Mouse (Mus musculus) neural tube, embryonic 11.5 days (tissue): Measurements from ENCODE around the gene Tmem26. TPM values are rescaled to one million over a fixed set of nuclear protein-coding genes. Genes with fewer than 3 reads are reported as not detected.
A peak's percentile ranks its signal among the peaks of the same experiment; 100 is the strongest.

Source experiments
- ATAC-seq: fragments of 200-750 bp; cut with Nextera tagmentation; 2 replicates; pipeline ENCODE4 v1.8.0; 2017; ENCODE audit warnings: moderate number of reproducible peaks, mild to moderate bottlenecking, moderate TSS enrichment, moderate library complexity; ENCODE audit not compliant: insufficient read depth, low FRiP score, low TSS enrichment
- DNase-seq: peaks from one replicate; pipeline ENCODE4 v3.0.0-alpha.2; 2015; ENCODE audit warnings: low spot score
- H3K27ac ChIP-seq: fragments of 300-500 bp; sonication (generic); 2 replicates; pipeline ENCODE4 v1.5.1; 2014; ENCODE audit warnings: low read depth, mild to moderate bottlenecking, low read length
- H3K27me3 ChIP-seq: fragments of 300-500 bp; sonication (generic); 2 replicates; pipeline ENCODE4 v1.6.1; 2014; ENCODE audit warnings: mild to moderate bottlenecking, low read length, mixed read lengths; ENCODE audit not compliant: control insufficient read depth, insufficient read depth
- H3K36me3 ChIP-seq: fragments of 300-500 bp; sonication (generic); 2 replicates; pipeline ENCODE4 v1.6.1; 2014; ENCODE audit warnings: mild to moderate bottlenecking, low read length, moderate library complexity, mixed read lengths; ENCODE audit not compliant: control insufficient read depth, insufficient read depth
- H3K4me1 ChIP-seq: fragments of 300-500 bp; sonication (generic); 2 replicates; pipeline ENCODE4 v1.6.1; 2014; ENCODE audit warnings: low read length, mixed read lengths; ENCODE audit not compliant: control insufficient read depth, insufficient read depth
- H3K4me2 ChIP-seq: fragments of 300-500 bp; sonication (generic); 2 replicates; pipeline ENCODE4 v1.6.1; 2014; ENCODE audit warnings: low read depth, mild to moderate bottlenecking, moderate library complexity
- H3K4me3 ChIP-seq: fragments of 300-500 bp; sonication (generic); 2 replicates; pipeline ENCODE4 v1.5.1; 2014; ENCODE audit warnings: low read depth, low read length
- H3K9ac ChIP-seq: fragments of 300-500 bp; sonication (generic); 2 replicates; pipeline ENCODE4 v1.6.1; 2014; ENCODE audit warnings: mild to moderate bottlenecking, low read length
- H3K9me3 ChIP-seq: fragments of 300-500 bp; sonication (generic); 2 replicates; pipeline ENCODE4 v1.6.1; 2016; ENCODE audit warnings: low read length; ENCODE audit not compliant: control insufficient read depth
- WGBS: fragments of 180-500 bp; shearing (Covaris S2); extraction: QIAGEN DNeasy Blood & Tissue Kit; methylation state at CpG from one replicate; pipeline ENCODE4 v1.1.7; 2014; 5-methylcytosine and 5-hydroxymethylcytosine counted together
- polyA plus RNA-seq: library from polyadenylated mRNA; unstranded; fragments of >200 nt; fragmentation: Nextera tagmentation; extraction: Ambion mirVana; gene quantifications from 2 replicates; pipeline ENCODE4 v1.2.1, GENCODE M21; 2014

The Tmem26 gene
- polyA plus RNA-seq = 4.9 and 6.1 TPM in 2 replicates

DNA sequence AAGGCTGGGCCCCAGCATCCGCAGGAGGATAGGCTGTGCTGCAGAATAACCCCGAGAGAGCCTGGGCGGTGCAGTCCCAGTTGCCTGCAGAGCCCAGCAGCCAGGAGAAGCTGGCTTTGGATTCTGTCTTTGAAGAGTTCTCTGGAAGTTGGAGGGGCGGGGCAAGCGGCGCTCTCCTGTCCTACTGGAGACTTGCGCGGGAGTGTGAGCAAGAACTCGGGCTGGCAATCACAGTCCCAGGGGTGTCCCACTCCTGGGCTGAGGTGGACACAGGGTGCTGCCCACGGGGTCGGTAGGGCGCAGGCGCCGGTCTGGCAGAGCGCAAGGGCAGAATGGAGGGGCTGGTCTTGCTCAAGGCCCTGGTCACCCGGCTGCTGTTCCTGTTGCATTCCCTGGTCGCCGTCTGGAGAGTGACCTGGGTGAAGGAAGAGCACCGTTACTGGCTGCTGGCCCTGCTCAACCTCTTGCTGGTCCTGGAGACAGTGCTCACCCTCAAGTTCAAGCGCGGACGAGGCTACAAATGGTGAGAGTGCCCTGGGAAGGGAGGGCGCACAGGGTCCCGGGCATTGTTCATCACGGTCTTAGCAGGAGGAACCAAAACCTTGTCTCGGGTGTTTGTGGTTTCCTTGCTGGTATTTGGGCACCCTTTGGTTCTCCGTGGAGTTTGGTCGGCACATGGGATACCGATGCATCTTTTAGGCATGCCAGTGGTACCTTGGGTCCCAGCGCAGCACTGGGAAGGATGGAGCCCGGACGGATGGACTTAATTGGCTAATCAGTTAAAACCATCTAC is at the start of gene Tmem26:
Tmem26 (plus strand) TSS at position 79 of the 793 bp plus-strand sequence.
- no peaks in the 10 kb centered on the region for H3K36me3 ChIP-seq
- no peaks in the 10 kb centered on the region for H3K9me3 ChIP-seq
- DNase-seq (peak; percentile 56), ATAC-seq (peak; percentile 31; the same call in 1 of the 2 replicates)
- peak within 1 kb of the TSS; percentile 43 for H3K4me3 ChIP-seq
- H3K27ac ChIP-seq = no peak within 1 kb of the TSS
- peak within 1 kb of the TSS; percentile 57 for H3K9ac ChIP-seq
- WGBS = under 1% methylated on average over 32 of the region's 32 CpGs
- peak within 1 kb of the TSS; percentile 84 for H3K4me2 ChIP-seq
- H3K4me1 ChIP-seq = peaks cover 5% of the 10 kb centered on the region; the same call in 1 of the 2 replicates
- 0 out of 2 replicates have a peak, but pooled peaks cover 2% of the 10 kb centered on the region for H3K27me3 ChIP-seq

DNA sequence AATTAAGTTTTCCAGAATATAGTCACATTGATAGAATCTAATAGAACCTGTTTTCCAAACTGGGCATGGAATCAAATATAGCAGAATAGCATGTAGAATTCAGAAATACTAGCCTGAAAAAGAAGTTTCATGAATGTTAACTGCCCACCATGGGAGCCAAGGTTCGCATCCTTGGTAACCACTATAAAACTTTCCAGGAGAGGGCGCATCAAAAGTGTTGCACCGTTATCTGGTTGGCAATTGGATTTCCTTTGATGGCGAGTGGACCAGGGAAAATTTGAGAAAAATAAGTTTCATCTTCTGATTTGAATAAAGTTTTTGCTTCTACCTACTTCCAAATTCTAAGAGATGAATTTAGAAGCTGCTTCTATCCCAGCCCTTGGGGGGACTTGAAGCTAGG is 44.8 kb upstream of the Tmem26 start:
- H3K36me3 ChIP-seq = no peaks in the 10 kb centered on the region
- H3K4me3 ChIP-seq = no peak overlapping the region
- no peaks in the 10 kb centered on the region for H3K9me3 ChIP-seq
- 62% methylated on average over 4 of the region's 4 CpGs for WGBS
- no peak overlapping the region for H3K27ac ChIP-seq
- no peaks in the 10 kb centered on the region for H3K27me3 ChIP-seq
- H3K9ac ChIP-seq = no peak overlapping the region
- H3K4me1 ChIP-seq = no peaks in the 10 kb centered on the region
- no peak overlapping the region for H3K4me2 ChIP-seq
- DNase-seq (no peak), ATAC-seq (no peak)

DNA sequence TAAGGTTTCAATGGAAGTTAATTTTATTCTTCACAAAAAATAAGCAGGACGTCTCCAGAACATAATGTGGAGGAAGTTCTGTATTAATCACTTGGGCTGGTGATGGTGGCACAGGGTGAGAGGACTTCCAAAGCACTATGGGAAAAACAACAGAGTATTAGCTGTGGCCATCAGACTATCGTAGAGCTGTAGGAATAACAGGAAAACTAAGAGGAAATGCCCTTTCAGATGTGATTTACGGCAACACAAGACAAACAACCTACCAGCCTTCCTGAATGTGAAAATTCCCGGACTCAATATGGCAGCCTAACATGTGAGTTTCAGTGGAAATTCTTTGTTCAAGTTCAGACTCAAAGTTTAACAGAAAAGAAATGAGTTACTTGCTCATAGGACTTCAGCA is 42.2 kb upstream of the Tmem26 start:
- WGBS = 73% methylated on average over 4 of the region's 4 CpGs
- no peak overlapping the region for H3K9ac ChIP-seq
- H3K27ac ChIP-seq = no peak overlapping the region
- H3K4me1 ChIP-seq = no peaks in the 10 kb centered on the region
- no peak overlapping the region for H3K4me3 ChIP-seq
- no peaks in the 10 kb centered on the region for H3K36me3 ChIP-seq
- no peak overlapping the region for H3K4me2 ChIP-seq
- ATAC-seq (no peak), DNase-seq (no peak)
- no peaks in the 10 kb centered on the region for H3K27me3 ChIP-seq
- H3K9me3 ChIP-seq = no peaks in the 10 kb centered on the region

DNA sequence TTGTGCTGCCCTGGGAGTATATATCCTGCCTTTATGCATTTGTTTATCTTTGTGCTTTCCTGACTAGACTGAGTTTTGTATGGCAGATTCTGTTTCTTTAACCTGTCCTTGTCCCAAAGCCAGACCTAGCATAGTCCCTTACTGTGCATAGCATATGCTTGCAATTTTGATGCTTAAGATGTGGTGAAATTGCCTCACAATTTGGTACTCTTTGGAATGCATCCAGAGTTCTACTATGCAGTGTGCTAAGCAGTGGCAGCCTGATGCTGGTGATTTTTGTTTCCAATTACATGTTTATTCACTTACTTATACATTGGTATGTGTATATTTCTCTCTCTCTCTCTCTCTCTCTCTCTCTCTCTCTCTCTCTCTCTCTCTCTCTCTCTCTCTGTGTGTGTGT is 37.9 kb upstream of the Tmem26 start:
- Histone ChIP-seq H3K4me1 (no peaks in the 10 kb centered on the region), H3K9ac (no peak overlapping the region), H3K4me2 (no peak overlapping the region), H3K4me3 (no peak overlapping the region), H3K27me3 (no peaks in the 10 kb centered on the region), H3K9me3 (no peaks in the 10 kb centered on the region), H3K36me3 (no peaks in the 10 kb centered on the region), H3K27ac (no peak overlapping the region)
- ATAC-seq (no peak), DNase-seq (no peak)

DNA sequence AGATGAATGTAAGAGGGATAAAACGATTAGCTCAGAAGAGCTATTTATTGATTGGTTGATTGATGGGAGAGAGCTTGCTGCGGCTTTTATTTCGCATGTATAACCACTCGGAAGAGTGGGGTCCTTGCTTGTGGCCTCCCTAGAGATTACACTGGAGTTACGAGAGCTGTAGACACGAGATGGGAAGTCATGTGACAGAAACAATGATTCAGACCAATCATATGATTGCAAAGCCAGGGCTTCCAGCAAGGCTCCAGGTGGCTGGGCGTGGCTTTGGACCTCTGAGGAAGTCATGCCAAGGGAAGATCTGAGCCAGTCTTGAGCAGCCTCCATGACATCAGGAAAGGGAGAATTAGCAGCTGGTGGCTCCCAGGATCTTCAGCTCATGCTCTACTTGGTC is 32.3 kb upstream of the Tmem26 start:
- Histone ChIP-seq H3K36me3 (no peaks in the 10 kb centered on the region), H3K4me3 (no peak overlapping the region), H3K9ac (no peak overlapping the region), H3K4me1 (no peaks in the 10 kb centered on the region), H3K9me3 (no peaks in the 10 kb centered on the region), H3K27me3 (no peaks in the 10 kb centered on the region), H3K4me2 (no peak overlapping the region), H3K27ac (no peak overlapping the region)
- ATAC-seq (no peak), DNase-seq (no peak)
- WGBS = 85% methylated on average over 7 of the region's 7 CpGs

DNA sequence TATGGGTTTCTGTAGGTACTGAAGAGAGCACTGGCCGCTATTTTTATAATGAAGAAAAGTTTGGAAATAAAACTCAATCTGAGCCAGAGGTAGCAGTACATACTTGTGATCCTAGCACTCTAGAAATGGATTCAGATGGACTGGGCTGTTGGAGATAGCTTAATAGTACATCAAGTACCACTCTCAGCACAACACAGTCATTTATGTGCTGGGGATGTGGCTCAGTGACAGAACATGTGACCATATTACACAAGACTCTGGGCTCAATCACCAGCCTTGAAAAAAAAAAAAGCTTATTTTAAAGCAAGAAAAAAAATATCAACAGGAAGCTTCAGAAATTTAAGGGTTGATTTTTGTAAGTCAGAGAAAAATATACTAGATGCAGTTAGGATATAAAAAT is 31.0 kb upstream of the Tmem26 start:
- no peak overlapping the region for H3K9ac ChIP-seq
- H3K4me3 ChIP-seq = no peak overlapping the region
- no peaks in the 10 kb centered on the region for H3K27me3 ChIP-seq
- no peak overlapping the region for H3K27ac ChIP-seq
- no peak overlapping the region for H3K4me2 ChIP-seq
- no peak for DNase-seq
- no peaks in the 10 kb centered on the region for H3K36me3 ChIP-seq
- WGBS = 92% methylated on average over 1 of the region's 1 CpGs
- no peaks in the 10 kb centered on the region for H3K4me1 ChIP-seq
- no peaks in the 10 kb centered on the region for H3K9me3 ChIP-seq
- no peak for ATAC-seq

DNA sequence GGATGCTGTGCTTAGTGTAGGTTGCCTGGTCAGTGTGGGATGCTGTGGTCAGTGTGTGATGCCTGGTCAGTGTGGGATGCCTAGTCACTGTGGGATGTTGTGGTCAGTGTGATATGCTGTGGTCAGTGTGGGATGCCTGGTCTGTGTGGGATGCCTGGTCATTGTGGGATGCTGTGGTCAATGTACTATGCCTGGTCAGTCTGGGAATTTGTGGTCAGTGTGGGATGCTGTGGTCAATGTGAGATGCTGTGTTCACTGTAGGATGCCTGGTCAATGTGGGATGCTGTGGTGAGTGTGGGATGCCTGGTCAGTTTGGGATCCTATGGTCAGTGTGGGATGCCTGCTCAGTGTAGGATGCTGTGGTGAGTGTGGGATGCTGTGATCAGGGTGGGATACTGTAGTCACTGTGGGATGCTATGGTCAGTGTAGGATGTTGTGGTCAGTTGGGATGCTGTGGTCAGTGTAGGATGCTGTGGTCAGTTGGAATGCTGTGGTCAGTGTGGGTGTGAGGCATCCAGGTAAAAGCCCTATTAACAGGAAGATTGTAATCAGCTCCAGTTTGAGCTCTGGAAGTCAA is 27.6 kb upstream of the Tmem26 start:
- no peak for DNase-seq
- Histone ChIP-seq H3K4me3 (no peak overlapping the region), H3K4me1 (no peaks in the 10 kb centered on the region), H3K9ac (no peak overlapping the region), H3K9me3 (no peaks in the 10 kb centered on the region), H3K36me3 (no peaks in the 10 kb centered on the region), H3K27ac (no peak overlapping the region), H3K27me3 (no peaks in the 10 kb centered on the region), H3K4me2 (no peak overlapping the region)
- no peak for ATAC-seq

DNA sequence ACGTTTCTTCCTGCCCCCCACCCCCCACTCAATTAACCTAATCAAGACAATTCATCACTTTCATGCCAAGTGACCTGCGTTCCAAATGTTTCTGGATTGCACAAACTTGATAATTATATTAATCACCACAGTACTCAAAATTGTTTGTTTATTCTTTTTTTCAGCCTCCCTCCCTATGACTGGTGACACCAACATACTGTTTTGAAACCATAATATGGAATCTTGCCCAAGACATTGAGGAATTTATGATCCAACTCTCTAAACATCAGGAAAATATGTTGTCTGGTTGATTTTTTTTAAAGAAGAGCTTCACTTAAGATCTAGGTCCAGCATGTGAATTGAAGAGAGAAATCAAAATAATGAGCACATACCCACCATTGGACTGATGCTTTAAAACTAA is 19.2 kb upstream of the Tmem26 start:
- ATAC-seq (no peak), DNase-seq (no peak)
- Histone ChIP-seq H3K27me3 (no peaks in the 10 kb centered on the region), H3K4me2 (no peak overlapping the region), H3K27ac (no peak overlapping the region), H3K9me3 (no peaks in the 10 kb centered on the region), H3K36me3 (no peaks in the 10 kb centered on the region), H3K9ac (no peak overlapping the region), H3K4me1 (no peaks in the 10 kb centered on the region), H3K4me3 (no peak overlapping the region)
- 76% methylated on average over 2 of the region's 2 CpGs for WGBS

DNA sequence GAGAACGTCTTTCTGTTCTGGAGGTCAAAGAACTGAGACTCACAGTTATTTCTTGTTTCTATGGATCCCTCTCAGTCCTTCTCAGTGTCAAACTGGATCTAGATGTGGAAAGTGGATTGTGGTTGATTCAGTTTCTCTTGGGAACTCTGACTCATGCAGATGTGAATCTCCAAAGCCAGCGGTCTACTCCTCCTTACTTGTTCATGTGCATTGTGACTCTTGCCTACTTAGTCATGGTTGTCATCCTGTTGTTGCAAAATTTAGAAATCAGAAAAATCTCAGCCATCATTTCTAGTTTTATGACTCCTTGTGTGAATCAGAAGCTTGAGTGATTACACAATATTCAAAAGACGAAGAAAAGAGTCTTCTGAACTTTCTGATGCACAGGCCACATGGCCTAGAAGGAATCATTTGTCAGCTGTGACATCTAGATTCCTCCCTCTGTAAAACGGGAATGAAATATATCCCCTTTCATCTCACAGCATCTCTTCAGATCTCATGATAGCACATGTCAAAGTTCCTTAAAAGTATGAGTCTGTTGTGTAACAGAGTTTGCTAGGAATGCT is 17.9 kb upstream of the Tmem26 start:
- no peak for ATAC-seq
- WGBS = 85% methylated on average over 4 of the region's 4 CpGs

More for the DNA sequence above, 17.9 kb upstream of the Tmem26 start:
- no peaks in the 10 kb centered on the region for H3K4me1 ChIP-seq
- H3K9me3 ChIP-seq = no peaks in the 10 kb centered on the region
- H3K4me3 ChIP-seq = no peak overlapping the region
- H3K4me2 ChIP-seq = no peak overlapping the region
- DNase-seq = no peak
- no peaks in the 10 kb centered on the region for H3K36me3 ChIP-seq
- no peak overlapping the region for H3K27ac ChIP-seq
- no peaks in the 10 kb centered on the region for H3K27me3 ChIP-seq
- no peak overlapping the region for H3K9ac ChIP-seq
